Mouse (Mus musculus) heart, postnatal 0 days (tissue): Measurements from ENCODE around the gene Car8. TPM values are rescaled to one million over a fixed set of nuclear protein-coding genes. Genes with fewer than 3 reads are reported as not detected.
A peak's percentile ranks its signal among the peaks of the same experiment; 100 is the strongest.
"Not testable (repeated sequence)": the region's sequence is repeated elsewhere in the genome, so short reads cannot be mapped to it uniquely, and the experiment has no call there.

Experiments
- ATAC-seq: fragments of 200-750 bp; cut with Nextera tagmentation; 2 replicates; pipeline ENCODE4 v1.8.0; 2017; ENCODE audit warnings: low read depth, moderate number of reproducible peaks, moderate library complexity; ENCODE audit not compliant: insufficient read depth
- DNase-seq: peaks from one replicate; pipeline ENCODE4 v3.0.0-alpha.2; 2016; ENCODE audit warnings: low spot score
- H3K27ac ChIP-seq: fragments of 300-500 bp; sonication (generic); 2 replicates; pipeline ENCODE4 v1.5.1; 2014; ENCODE audit warnings: low read depth, mild to moderate bottlenecking
- H3K27me3 ChIP-seq: fragments of 300-500 bp; sonication (generic); 2 replicates; pipeline ENCODE4 v1.6.1; 2014; ENCODE audit warnings: low read length, mixed read lengths; ENCODE audit not compliant: control insufficient read depth, insufficient read depth
- H3K36me3 ChIP-seq: fragments of 300-500 bp; sonication (generic); replicated peaks from 2 replicates; pipeline ENCODE4 v1.6.1; 2014; ENCODE audit warnings: low read length, mixed read lengths; ENCODE audit not compliant: control insufficient read depth, insufficient read depth
- H3K4me1 ChIP-seq: fragments of 300-500 bp; sonication (generic); 2 replicates; pipeline ENCODE4 v1.6.1; 2014; ENCODE audit warnings: antibody characterized with exemption; ENCODE audit not compliant: control insufficient read depth, insufficient read depth
- H3K4me2 ChIP-seq: fragments of 300-500 bp; sonication (generic); 2 replicates; pipeline ENCODE4 v1.6.1; 2014; ENCODE audit warnings: low read depth, mild to moderate bottlenecking, low read length, moderate library complexity
- H3K4me3 ChIP-seq: fragments of 300-500 bp; sonication (generic); 2 replicates; pipeline ENCODE4 v1.5.1; 2014; ENCODE audit warnings: low read depth, low read length
- H3K9ac ChIP-seq: fragments of 300-500 bp; sonication (generic); replicated peaks from 2 replicates; pipeline ENCODE4 v1.6.1; 2014; ENCODE audit warnings: low read depth, low read length, mixed read lengths
- H3K9me3 ChIP-seq: fragments of 300-500 bp; sonication (generic); replicated peaks from 2 replicates; pipeline ENCODE4 v1.6.1; 2016; ENCODE audit warnings: low read length; ENCODE audit not compliant: control insufficient read depth
- CTCF ChIP-seq: IDR thresholded peaks from 2 replicates; pipeline ENCODE4 v1.5.1; 2016; ENCODE audit warnings: antibody characterized with exemption, control low read depth, low read depth
- EP300 ChIP-seq: IDR thresholded peaks from 2 replicates; pipeline ENCODE4 v1.6.1; 2016; ENCODE audit warnings: antibody characterized with exemption, low read depth
- WGBS: fragments of 180-500 bp; shearing (Covaris S2); extraction: QIAGEN DNeasy Blood & Tissue Kit; methylation state at CpG from one replicate; pipeline ENCODE4 v1.1.7; 2014; 5-methylcytosine and 5-hydroxymethylcytosine counted together
- polyA plus RNA-seq: library from polyadenylated mRNA; unstranded; fragments of >200 nt; fragmentation: Nextera tagmentation; extraction: Ambion mirVana; gene quantifications from 2 replicates; pipeline ENCODE4 v1.2.1, GENCODE M21; 2015
- total RNA-seq: library from RNA; depleted of rRNA; stranded (reverse); fragments of >200 nt; gene quantifications from 2 replicates; pipeline ENCODE4 v1.2.3, GENCODE M21; 2014; ENCODE audit warnings: low replicate concordance

Car8 gene
- total and polyA plus RNA-seq, 2 experiments from 2014 or later, result 9.1 to 12.5 TPM

DNA sequence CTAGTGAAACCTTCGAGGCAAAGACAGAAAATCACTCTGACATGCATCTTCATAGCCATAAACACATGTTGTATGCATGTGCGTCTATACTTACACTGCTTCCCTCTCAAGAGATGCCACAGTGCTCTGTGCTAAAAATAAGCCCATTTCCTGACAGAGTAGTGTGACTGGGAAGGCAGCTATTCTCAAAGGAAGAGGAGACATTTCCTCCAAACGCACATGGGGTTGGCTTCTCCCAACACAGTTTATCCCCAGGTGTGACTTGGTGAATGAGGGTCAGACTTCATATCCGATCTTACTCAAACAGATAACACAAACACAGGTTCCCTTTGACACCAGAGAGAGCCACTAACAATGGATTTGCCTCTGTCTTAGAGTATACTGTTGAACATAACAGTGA, 58.3 kb downstream of the Car8 start:
- Histone ChIP-seq H3K4me2 (no peak overlapping the region), H3K27ac (peak overlapping the region; percentile 2; the same call in 1 of the 2 replicates), H3K27me3 (no peaks in the 10 kb centered on the region), H3K9me3 (no peaks in the 10 kb centered on the region), H3K36me3 (no peaks in the 10 kb centered on the region), H3K4me1 (no peaks in the 10 kb centered on the region), H3K4me3 (no peak overlapping the region), H3K9ac (no peak overlapping the region)
- ATAC-seq (no peak), DNase-seq (no peak)
- WGBS, result 52% methylated on average over 4 of the region's 4 CpGs
- TF ChIP-seq CTCF (no peak), EP300 (0 out of 2 replicates have a peak, but pooled peaks have one; percentile 44)

GRCm38 (mm10) chr4:8154589-8155198, 84.1 kb downstream of the Car8 start:
- TF ChIP-seq EP300, result no peak
- no peak for TF ChIP-seq CTCF
- DNase-seq, result no peak
- no peak overlapping the region for H3K4me3 ChIP-seq
- ATAC-seq, result no peak
- H3K27me3 ChIP-seq, result no peaks in the 10 kb centered on the region
- no peaks in the 10 kb centered on the region for H3K4me1 ChIP-seq
- H3K9ac ChIP-seq, result no peak overlapping the region
- no peaks in the 10 kb centered on the region for H3K36me3 ChIP-seq
- H3K9me3 ChIP-seq, result no peaks in the 10 kb centered on the region
- H3K4me2 ChIP-seq, result no peak overlapping the region
- WGBS, result 68% methylated on average over 6 of the region's 6 CpGs
- H3K27ac ChIP-seq, result no peak overlapping the region

DNA sequence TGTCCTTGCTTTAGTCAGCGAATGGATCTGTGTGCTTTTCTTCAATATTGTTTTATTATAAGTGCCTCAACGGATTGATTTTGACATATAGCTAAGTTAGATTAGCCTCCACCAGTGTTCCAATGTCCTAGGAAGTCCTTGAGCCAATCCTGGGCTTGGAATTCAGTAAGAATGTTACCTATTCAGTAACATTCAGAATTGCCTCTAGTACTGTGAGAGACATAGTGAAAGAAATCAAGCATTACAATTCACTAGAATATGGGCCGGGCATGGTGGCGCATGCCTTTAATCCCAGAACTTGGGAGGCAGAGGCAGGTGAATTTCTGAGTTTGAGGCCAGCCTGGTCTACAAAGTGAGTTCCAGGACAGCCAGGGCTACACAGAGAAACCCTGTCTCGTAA, 84.9 kb downstream of the Car8 start:
- not testable (repeated sequence) for H3K9me3 ChIP-seq, H3K36me3 ChIP-seq, H3K4me3 ChIP-seq, H3K27ac ChIP-seq, H3K4me2 ChIP-seq, H3K9ac ChIP-seq, DNase-seq, H3K4me1 ChIP-seq, ATAC-seq, H3K27me3 ChIP-seq
- WGBS, result 91% methylated on average over 5 of the region's 5 CpGs

DNA sequence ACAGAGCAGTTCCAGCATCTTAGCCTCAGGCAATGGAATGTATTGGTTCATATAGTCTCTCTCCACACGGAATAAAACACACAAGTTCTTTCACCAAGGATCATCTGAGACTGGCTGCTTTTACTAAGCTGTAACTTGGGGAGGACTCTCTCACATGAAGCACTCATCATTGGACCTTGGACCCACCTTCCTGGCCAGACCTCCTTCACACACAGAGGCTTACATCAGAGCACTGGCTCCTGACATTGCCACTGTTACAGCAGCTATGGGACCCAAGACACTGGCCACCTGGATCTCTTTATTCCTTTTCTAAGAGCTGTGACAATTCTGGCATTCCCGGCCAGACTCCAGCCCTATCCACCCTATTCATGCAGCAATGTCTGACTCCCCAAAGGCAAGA, 101.4 kb downstream of the Car8 start:
- no peaks in the 10 kb centered on the region for H3K36me3 ChIP-seq
- WGBS, result 76% methylated on average over 2 of the region's 2 CpGs
- no peak overlapping the region for H3K4me2 ChIP-seq
- no peak overlapping the region for H3K4me3 ChIP-seq
- no peaks in the 10 kb centered on the region for H3K27me3 ChIP-seq
- H3K9ac ChIP-seq, result no peak overlapping the region
- no peak overlapping the region for H3K27ac ChIP-seq
- ATAC-seq, result no peak
- TF ChIP-seq CTCF (no peak), EP300 (no peak)
- H3K9me3 ChIP-seq, result no peaks in the 10 kb centered on the region
- DNase-seq, result no peak
- no peaks in the 10 kb centered on the region for H3K4me1 ChIP-seq

DNA sequence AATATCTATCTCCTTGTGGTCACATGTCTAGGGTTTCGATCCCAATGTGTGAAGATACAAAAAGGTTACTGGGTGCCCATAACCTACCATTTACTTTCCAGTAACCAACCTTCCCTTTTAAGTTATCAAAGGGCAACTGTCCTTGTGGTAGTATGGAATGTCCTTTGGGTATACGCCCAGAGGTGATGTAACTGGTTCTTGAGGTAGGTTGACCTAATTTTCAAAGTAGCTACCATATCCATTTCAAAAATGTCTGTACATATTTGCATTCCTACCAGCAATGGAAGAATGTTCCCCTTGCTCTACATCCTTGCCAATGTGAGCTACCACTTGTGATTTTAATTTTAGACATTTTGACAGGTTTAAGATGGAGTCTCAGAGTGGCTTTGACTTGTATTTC, 106.8 kb downstream of the Car8 start:
- no peak for DNase-seq
- no peaks in the 10 kb centered on the region for H3K4me1 ChIP-seq
- TF ChIP-seq CTCF, result no peak
- TF ChIP-seq EP300, result no peak
- 88% methylated on average over 2 of the region's 2 CpGs for WGBS
- no peak overlapping the region for H3K9ac ChIP-seq
- H3K27me3 ChIP-seq, result no peaks in the 10 kb centered on the region
- H3K9me3 ChIP-seq, result no peaks in the 10 kb centered on the region
- H3K4me2 ChIP-seq, result no peak overlapping the region
- H3K36me3 ChIP-seq, result no peaks in the 10 kb centered on the region
- no peak overlapping the region for H3K4me3 ChIP-seq
- no peak; the same call in 1 of the 2 replicates for ATAC-seq
- H3K27ac ChIP-seq, result no peak overlapping the region

GRCm38 (mm10) chr4:8113558-8113957, 125.3 kb downstream of the Car8 start:
- H3K9me3 ChIP-seq, result no peaks in the 10 kb centered on the region
- ATAC-seq (peak; percentile 85), DNase-seq (peak; percentile 33)
- H3K4me2 ChIP-seq, result no peak overlapping the region
- WGBS, result 50% methylated on average over 3 of the region's 3 CpGs
- no peak overlapping the region for H3K9ac ChIP-seq
- H3K4me1 ChIP-seq, result no peaks in the 10 kb centered on the region
- H3K36me3 ChIP-seq, result no peaks in the 10 kb centered on the region
- no peaks in the 10 kb centered on the region for H3K27me3 ChIP-seq
- no peak overlapping the region for H3K4me3 ChIP-seq
- TF ChIP-seq EP300, result peak; percentile 78
- TF ChIP-seq CTCF, result no peak
- H3K27ac ChIP-seq, result peak overlapping the region; percentile 53
